Mouse (Mus musculus): ENCODE measurements around the gene Dcp1b. TPM values are rescaled to one million over a fixed set of nuclear protein-coding genes. Genes with fewer than 3 reads are reported as not detected.

The Dcp1b gene
- polyA plus RNA-seq, 1 experiment from 2014 or later = 14.1 TPM

DNA sequence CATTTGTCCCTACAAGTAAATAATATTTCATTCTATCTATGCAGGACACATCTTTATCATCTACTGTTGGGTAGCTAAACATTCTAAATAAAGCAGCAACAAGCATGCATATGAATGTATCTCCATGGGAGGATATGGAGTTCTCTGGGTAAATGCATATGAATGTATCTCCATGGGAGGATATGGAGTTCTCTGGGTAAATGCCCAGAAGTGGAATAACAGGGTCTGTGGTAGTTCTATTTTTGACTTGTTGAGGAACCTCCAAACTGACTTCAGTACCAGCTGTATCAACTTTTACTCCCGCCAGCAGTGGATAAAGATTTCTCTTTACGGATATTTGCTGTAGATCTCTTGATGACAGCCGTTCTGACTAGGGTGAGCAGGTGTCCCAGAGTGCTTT lies 73.5 kb downstream of the Dcp1b start:
- H3K9ac ChIP-seq (ENCODE audit: low read length) = no peak overlapping the region
- no peak for DNase-seq (ENCODE audit: low spot score)
- ATAC-seq = no peak
- 94% methylated on average over 3 of the region's 3 CpGs for WGBS
- no peak overlapping the region for H3K4me3 ChIP-seq (ENCODE audit: low read depth, low read length)
- H3K27me3 ChIP-seq (replicated peaks; ENCODE audit: control insufficient read depth, insufficient read depth, low read length) = no peaks in the 10 kb centered on the region
- no peaks in the 10 kb centered on the region; the same call in 1 of the 2 replicates for H3K9me3 ChIP-seq (replicated peaks; ENCODE audit: control insufficient read depth, low read length)
- no peaks in the 10 kb centered on the region for H3K4me1 ChIP-seq (ENCODE audit: control insufficient read depth, insufficient read depth, low read length)
- H3K27ac ChIP-seq (ENCODE audit: low read depth, low read length) = no peak overlapping the region
- H3K36me3 ChIP-seq (ENCODE audit: control insufficient read depth, insufficient read depth, low read length) = no peaks in the 10 kb centered on the region
- H3K4me2 ChIP-seq (ENCODE audit: low read length) = no peak overlapping the region

- H3K4me1 ChIP-seq (ENCODE audit: control insufficient read depth, insufficient read depth, low read length) = no peaks in the 10 kb centered on the region
- 92% methylated on average over 10 of the region's 10 CpGs for WGBS
- no peak overlapping the region for H3K4me3 ChIP-seq (ENCODE audit: low read depth, low read length)
- H3K36me3 ChIP-seq (ENCODE audit: control insufficient read depth, insufficient read depth, low read length) = no peaks in the 10 kb centered on the region
- H3K4me2 ChIP-seq (ENCODE audit: low read length) = no peak overlapping the region
- ATAC-seq (no peak), DNase-seq (ENCODE audit: low spot score) (no peak)
- H3K27me3 ChIP-seq (replicated peaks; ENCODE audit: control insufficient read depth, insufficient read depth, low read length) = no peaks in the 10 kb centered on the region
- no peak overlapping the region for H3K9ac ChIP-seq (ENCODE audit: low read length)
- H3K27ac ChIP-seq (ENCODE audit: low read depth, low read length) = no peak overlapping the region
- no peaks in the 10 kb centered on the region; the same call in 1 of the 2 replicates for H3K9me3 ChIP-seq (replicated peaks; ENCODE audit: control insufficient read depth, low read length)
These were observed 74.7 kb downstream of the Dcp1b start for GRCm38 (mm10) chr6:119249726-119250125.

DNA sequence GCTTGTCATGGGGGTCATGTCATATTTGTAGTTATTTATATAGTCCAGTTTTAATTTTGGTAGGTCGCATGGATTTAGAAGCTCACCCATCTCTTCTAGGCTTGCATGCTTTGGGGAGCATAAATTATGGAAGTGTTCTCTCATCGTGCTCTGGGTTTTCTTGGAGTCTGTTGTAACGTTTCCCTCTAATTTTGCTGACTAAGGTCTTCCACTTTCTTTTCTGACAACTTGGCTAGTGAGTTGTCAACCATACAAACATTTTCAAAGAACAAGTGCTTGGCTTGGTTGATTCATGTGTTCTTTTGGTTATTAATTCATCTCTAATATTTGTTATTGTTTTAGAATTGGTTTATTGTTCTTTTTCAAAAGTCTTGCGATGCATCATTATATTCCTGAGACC lies 76.7 kb downstream of the Dcp1b start:
- 85% methylated on average over 4 of the region's 4 CpGs for WGBS
- H3K4me1 ChIP-seq (ENCODE audit: control insufficient read depth, insufficient read depth, low read length) = no peaks in the 10 kb centered on the region
- H3K9me3 ChIP-seq (replicated peaks; ENCODE audit: control insufficient read depth, low read length) = no peaks in the 10 kb centered on the region
- H3K4me2 ChIP-seq (ENCODE audit: low read length) = no peak overlapping the region
- H3K4me3 ChIP-seq (ENCODE audit: low read depth, low read length) = no peak overlapping the region
- H3K27ac ChIP-seq (ENCODE audit: low read depth, low read length) = no peak overlapping the region
- ATAC-seq = no peak
- DNase-seq (ENCODE audit: low spot score) = no peak
- no peaks in the 10 kb centered on the region for H3K36me3 ChIP-seq (ENCODE audit: control insufficient read depth, insufficient read depth, low read length)
- H3K27me3 ChIP-seq (replicated peaks; ENCODE audit: control insufficient read depth, insufficient read depth, low read length) = no peaks in the 10 kb centered on the region
- no peak overlapping the region for H3K9ac ChIP-seq (ENCODE audit: low read length)

Other genes with a start within 250 kb of the Dcp1b start
- gene Cacna1c, start 21.2 kb downstream of the Dcp1b start, polyA plus RNA-seq (2014; fragmentation: Nextera tagmentation; extraction: Ambion mirVana) = 3.2 and 5.5 TPM in 2 replicates
- 0.10 and 0.14 TPM in 2 replicates for gene Cacna2d4, start 61.3 kb downstream of the Dcp1b start, polyA plus RNA-seq (2014; fragmentation: Nextera tagmentation; extraction: Ambion mirVana)
- 2.7 and 3.9 TPM in 2 replicates for gene Lrtm2, start 155.5 kb downstream of the Dcp1b start, polyA plus RNA-seq (2014; fragmentation: Nextera tagmentation; extraction: Ambion mirVana)
- 33.3 and 39.6 TPM in 2 replicates for gene Adipor2, start 242.5 kb downstream of the Dcp1b start, polyA plus RNA-seq (2014; fragmentation: Nextera tagmentation; extraction: Ambion mirVana)

Data from forebrain, embryonic 14.5 days (tissue).